Mouse (Mus musculus): Measurements from ENCODE around the gene Hkdc1. TPM values are rescaled to one million over a fixed set of nuclear protein-coding genes. Genes with fewer than 3 reads are reported as not detected.
A peak's percentile ranks its signal among the peaks of the same experiment; 100 is the strongest.

The Hkdc1 gene
- polyA plus RNA-seq, 1 experiment = 0.04 TPM

- Histone ChIP-seq H3K36me3 (ENCODE audit: control insufficient read depth, insufficient read depth, low read length) (no peaks in the 10 kb centered on the region), H3K4me3 (ENCODE audit: extremely low read depth, insufficient read depth, insufficient read length) (peak overlapping the region; percentile 10), H3K4me1 (ENCODE audit: control insufficient read depth, insufficient read depth, insufficient read length) (peaks cover 8% of the 10 kb centered on the region; the same call in 1 of the 2 replicates), H3K27me3 (ENCODE audit: control insufficient read depth, insufficient read depth, low read length) (no peaks in the 10 kb centered on the region), H3K27ac (ENCODE audit: insufficient read depth, low read length) (peak overlapping the region; percentile 25; the same call in 1 of the 2 replicates)
- no peak for TF ChIP-seq CTCF (IDR thresholded peaks at IDR 0.05; ENCODE audit: extremely low read depth, insufficient read depth, insufficient read length, insufficient replicate concordance)
- no peak for TF ChIP-seq POLR2A (IDR thresholded peaks at IDR 0.05; ENCODE audit: low read depth, low read length)
- 87% methylated on average over 6 of the region's 6 CpGs for WGBS
- no peak for DNase-seq (ENCODE audit: low read depth in 1 of 2, low spot score in 2 of 2)
Measured at GRCm38 (mm10) chr10:62342512-62342911, 79.8 kb downstream of the Hkdc1 start.

GRCm38 (mm10) chr10:62341956-62342355 is 80.3 kb downstream of the Hkdc1 start:
- no peak for DNase-seq (ENCODE audit: low read depth in 1 of 2, low spot score in 2 of 2)
- TF ChIP-seq CTCF (IDR thresholded peaks at IDR 0.05; ENCODE audit: extremely low read depth, insufficient read depth, insufficient read length, insufficient replicate concordance) = no peak
- no peak for TF ChIP-seq POLR2A (IDR thresholded peaks at IDR 0.05; ENCODE audit: low read depth, low read length)
- H3K27me3 ChIP-seq (ENCODE audit: control insufficient read depth, insufficient read depth, low read length) = no peaks in the 10 kb centered on the region
- 83% methylated on average over 4 of the region's 4 CpGs for WGBS
- peaks cover 8% of the 10 kb centered on the region; the same call in 1 of the 2 replicates for H3K4me1 ChIP-seq (ENCODE audit: control insufficient read depth, insufficient read depth, insufficient read length)
- H3K36me3 ChIP-seq (ENCODE audit: control insufficient read depth, insufficient read depth, low read length) = no peaks in the 10 kb centered on the region
- peak overlapping the region; percentile 25; the same call in 1 of the 2 replicates for H3K27ac ChIP-seq (ENCODE audit: insufficient read depth, low read length)
- H3K4me3 ChIP-seq (ENCODE audit: extremely low read depth, insufficient read depth, insufficient read length) = peak overlapping the region; percentile 10

GRCm38 (mm10) chr10:62340991-62341390 is 81.3 kb downstream of the Hkdc1 start:
- Histone ChIP-seq H3K27me3 (ENCODE audit: control insufficient read depth, insufficient read depth, low read length) (no peaks in the 10 kb centered on the region), H3K36me3 (ENCODE audit: control insufficient read depth, insufficient read depth, low read length) (no peaks in the 10 kb centered on the region), H3K27ac (ENCODE audit: insufficient read depth, low read length) (peak overlapping the region; percentile 89), H3K4me1 (ENCODE audit: control insufficient read depth, insufficient read depth, insufficient read length) (peaks cover 8% of the 10 kb centered on the region; the same call in 1 of the 2 replicates), H3K4me3 (ENCODE audit: extremely low read depth, insufficient read depth, insufficient read length) (peak overlapping the region; percentile 83)
- no peak for DNase-seq (ENCODE audit: low read depth in 1 of 2, low spot score in 2 of 2)
- no peak for TF ChIP-seq POLR2A (IDR thresholded peaks at IDR 0.05; ENCODE audit: low read depth, low read length)
- 2% methylated on average over 3 of the region's 3 CpGs for WGBS

GRCm38 (mm10) chr10:62340095-62340731 is 82.1 kb downstream of the Hkdc1 start:
- WGBS = under 1% methylated on average over 38 of the region's 38 CpGs
- DNase-seq (ENCODE audit: low read depth in 1 of 2, low spot score in 2 of 2) = peak; percentile 88 to 97
- Histone ChIP-seq H3K27me3 (ENCODE audit: control insufficient read depth, insufficient read depth, low read length) (no peaks in the 10 kb centered on the region), H3K27ac (ENCODE audit: insufficient read depth, low read length) (peak overlapping the region; percentile 89), H3K4me1 (ENCODE audit: control insufficient read depth, insufficient read depth, insufficient read length) (peaks cover 8% of the 10 kb centered on the region; the same call in 1 of the 2 replicates), H3K36me3 (ENCODE audit: control insufficient read depth, insufficient read depth, low read length) (no peaks in the 10 kb centered on the region), H3K4me3 (ENCODE audit: extremely low read depth, insufficient read depth, insufficient read length) (peak overlapping the region; percentile 83)
- TF ChIP-seq CTCF (IDR thresholded peaks at IDR 0.05; ENCODE audit: extremely low read depth, insufficient read depth, insufficient read length, insufficient replicate concordance) = no peak
- TF ChIP-seq POLR2A (IDR thresholded peaks at IDR 0.05; ENCODE audit: low read depth, low read length) = peak; percentile 18

- H3K36me3 ChIP-seq (ENCODE audit: control insufficient read depth, insufficient read depth, low read length) = no peaks in the 10 kb centered on the region
Measured at GRCm38 (mm10) chr10:62339211-62340094, 82.8 kb downstream of the Hkdc1 start.

GRCm38 (mm10) chr10:62338626-62339025 is 83.7 kb downstream of the Hkdc1 start:
- TF ChIP-seq POLR2A (IDR thresholded peaks at IDR 0.05; ENCODE audit: low read depth, low read length) (no peak), CTCF (IDR thresholded peaks at IDR 0.05; ENCODE audit: extremely low read depth, insufficient read depth, insufficient read length, insufficient replicate concordance) (no peak)
- WGBS = 30% methylated on average over 5 of the region's 5 CpGs
- Histone ChIP-seq H3K4me3 (ENCODE audit: extremely low read depth, insufficient read depth, insufficient read length) (peak overlapping the region; percentile 7; the same call in 1 of the 2 replicates), H3K27ac (ENCODE audit: insufficient read depth, low read length) (no peak overlapping the region), H3K36me3 (ENCODE audit: control insufficient read depth, insufficient read depth, low read length) (no peaks in the 10 kb centered on the region), H3K27me3 (ENCODE audit: control insufficient read depth, insufficient read depth, low read length) (no peaks in the 10 kb centered on the region), H3K4me1 (ENCODE audit: control insufficient read depth, insufficient read depth, insufficient read length) (peaks cover 8% of the 10 kb centered on the region; the same call in 1 of the 2 replicates)
- DNase-seq (ENCODE audit: low read depth in 1 of 2, low spot score in 2 of 2) = no peak

More at GRCm38 (mm10) chr10:62339211-62340094, 82.8 kb downstream of the Hkdc1 start:
- TF ChIP-seq CTCF (IDR thresholded peaks at IDR 0.05; ENCODE audit: extremely low read depth, insufficient read depth, insufficient read length, insufficient replicate concordance) = no peak
- TF ChIP-seq POLR2A (IDR thresholded peaks at IDR 0.05; ENCODE audit: low read depth, low read length) = no peak
- H3K4me3 ChIP-seq (ENCODE audit: extremely low read depth, insufficient read depth, insufficient read length) = peak overlapping the region; percentile 83
- peak in 1 of 2 experiments; percentile 54 for DNase-seq (ENCODE audit: low read depth in 1 of 2, low spot score in 2 of 2)
- H3K27me3 ChIP-seq (ENCODE audit: control insufficient read depth, insufficient read depth, low read length) = no peaks in the 10 kb centered on the region
- peak overlapping the region; percentile 89 for H3K27ac ChIP-seq (ENCODE audit: insufficient read depth, low read length)
- H3K4me1 ChIP-seq (ENCODE audit: control insufficient read depth, insufficient read depth, insufficient read length) = peaks cover 8% of the 10 kb centered on the region; the same call in 1 of the 2 replicates
- 3% methylated on average over 44 of the region's 45 CpGs for WGBS

Measured in spleen, adult 2 months (tissue).